Mouse (Mus musculus) ES-E14 (cell line): ENCODE results near the gene Pax4.

Experiments used
- CHD2 ChIP-seq: IDR thresholded peaks from 2 replicates; pipeline ENCODE4 v1.6.1; 2014; ENCODE audit warnings: mild to moderate bottlenecking, low read depth, low read length, inconsistent platforms
- HCFC1 ChIP-seq: IDR thresholded peaks from 2 replicates; pipeline ENCODE4 v1.6.1; 2012; ENCODE audit warnings: low read length, inconsistent platforms, borderline replicate concordance; ENCODE audit not compliant: insufficient read depth
- MAFK ChIP-seq: IDR thresholded peaks from 2 replicates; pipeline ENCODE4 v1.6.1; 2014; ENCODE audit warnings: mild to moderate bottlenecking, low read depth, low read length, inconsistent platforms; ENCODE audit not compliant: insufficient read depth
- ZNF384 ChIP-seq: IDR thresholded peaks from 2 replicates; pipeline ENCODE4 v1.6.1; 2012; ENCODE audit warnings: low read depth, low read length, inconsistent platforms

- no peak for TF ChIP-seq MAFK
- no peak for TF ChIP-seq CHD2
- TF ChIP-seq HCFC1: no peak
- no peak for TF ChIP-seq ZNF384
Measured at GRCm38 (mm10) chr6:28423313-28423712, 25.8 kb downstream of the Pax4 start, which contains the start of gene Arf5.
